Mouse (Mus musculus): Measurements from ENCODE around the gene Gm9972.

DNA sequence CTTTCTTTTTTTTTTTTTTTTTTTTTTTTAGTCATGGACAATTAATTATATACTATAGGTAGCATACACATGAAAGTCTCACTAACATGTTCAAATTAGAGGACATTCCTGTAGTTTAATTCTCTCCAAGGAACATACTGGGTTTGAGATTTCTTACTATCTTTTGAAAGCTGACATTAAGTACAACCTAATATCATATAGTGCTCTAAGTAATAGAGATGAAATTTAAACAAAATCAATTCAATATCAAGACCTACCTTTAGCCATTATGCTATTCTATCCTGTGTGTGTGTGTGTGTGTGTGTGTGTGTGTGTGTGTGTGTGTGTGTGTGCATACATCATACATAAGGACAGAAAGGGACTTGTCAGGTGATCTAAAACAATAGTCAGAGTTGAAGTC lies at the start of gene Gm9972:
- TF ChIP-seq MAFK (IDR thresholded peaks at IDR 0.05; ENCODE audit: insufficient read depth, low read depth, low read length) = no peak
- TF ChIP-seq ZC3H11A (IDR thresholded peaks at IDR 0.05; ENCODE audit: borderline replicate concordance, low read depth, low read length) = no peak
- TF ChIP-seq ZNF384 (IDR thresholded peaks at IDR 0.05; ENCODE audit: low read depth, low read length) = no peak

All from ES-E14 (cell line).